Mouse (Mus musculus): ENCODE measurements at regions not wholly inside any gene's neighbourhood (a gene's known extent, or its start where the extent isn't known, plus 50 kb on each side); places are given as distances from the start of the nearest gene placed in this dataset.

DNA sequence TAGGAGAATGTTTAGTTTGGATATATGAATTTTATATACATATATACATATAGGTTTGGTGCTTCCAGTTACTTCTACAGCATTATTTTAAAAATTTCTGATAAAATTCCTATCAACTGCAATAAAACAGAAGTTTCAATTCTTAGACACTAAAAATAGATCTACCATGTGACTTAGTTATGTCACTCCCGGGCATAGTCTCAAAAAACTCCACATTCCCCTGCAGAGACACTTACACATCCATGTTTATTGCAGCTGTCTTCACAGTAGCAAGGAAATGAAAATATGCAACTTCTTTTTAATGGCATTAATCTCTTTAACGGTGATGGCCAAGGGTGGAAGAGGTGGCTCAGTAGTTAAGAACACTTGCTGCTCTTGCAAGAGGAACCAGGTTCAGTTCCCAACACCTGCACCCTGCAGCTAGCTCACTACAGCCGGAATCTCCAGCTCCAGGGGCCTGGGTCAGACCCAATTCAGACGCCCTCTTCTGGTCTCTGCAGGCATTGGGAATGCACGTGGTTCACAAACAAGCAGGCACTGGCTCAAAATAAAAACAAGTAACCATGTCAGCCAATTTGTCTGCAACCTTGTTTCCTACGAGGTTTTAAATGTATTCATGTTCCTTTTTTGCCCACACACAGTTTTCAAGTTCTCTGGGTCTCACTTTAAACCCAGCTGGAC, 204.4 kb downstream of the Adra2a start:
- H3K4me2 ChIP-seq = no peak overlapping the region
- H3K27ac ChIP-seq = no peak overlapping the region
- no peaks in the 10 kb centered on the region for H3K9me3 ChIP-seq
- H3K4me3 ChIP-seq = no peak overlapping the region
- no peaks in the 10 kb centered on the region for H3K4me1 ChIP-seq
- 26% methylated on average over 6 of the region's 6 CpGs for WGBS
- no peaks in the 10 kb centered on the region; the same call in 1 of the 2 replicates for H3K27me3 ChIP-seq
- H3K9ac ChIP-seq = no peak overlapping the region
- ATAC-seq (ENCODE audit: insufficient number of reproducible peaks, insufficient read depth, low FRiP score, low TSS enrichment, low read depth) = no peak
- no peaks in the 10 kb centered on the region for H3K36me3 ChIP-seq

DNA sequence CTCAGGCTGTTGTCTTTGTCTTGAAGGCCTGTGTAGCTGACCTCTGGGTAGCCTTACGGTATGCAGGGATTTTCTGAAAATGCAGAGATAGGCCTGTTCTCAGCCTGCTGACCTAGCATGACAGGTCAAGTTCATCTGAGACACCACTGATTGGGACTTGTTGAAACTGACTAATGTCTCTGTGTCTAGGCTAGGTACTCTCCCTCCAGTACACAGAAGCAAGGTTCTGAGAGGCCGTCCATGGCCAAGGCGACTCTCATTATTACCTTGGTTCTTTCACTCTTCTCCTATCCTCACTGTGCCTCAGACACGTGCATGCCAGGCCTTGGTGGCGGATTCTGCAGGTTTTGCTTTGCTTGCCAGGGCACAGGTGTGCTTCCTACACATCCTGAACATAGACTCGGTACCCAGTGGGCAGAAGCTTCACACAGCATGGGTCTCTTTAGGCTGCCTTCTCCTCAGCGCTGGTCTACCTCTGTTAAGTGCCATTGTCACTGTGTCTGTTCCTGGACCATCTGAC, 208.3 kb downstream of the Adra2a start:
- no peak overlapping the region for H3K27ac ChIP-seq
- H3K4me1 ChIP-seq = no peaks in the 10 kb centered on the region
- H3K4me3 ChIP-seq = no peak overlapping the region
- no peaks in the 10 kb centered on the region for H3K9me3 ChIP-seq
- WGBS = 83% methylated on average over 7 of the region's 7 CpGs
- H3K9ac ChIP-seq = no peak overlapping the region
- H3K36me3 ChIP-seq = no peaks in the 10 kb centered on the region
- no peaks in the 10 kb centered on the region for H3K27me3 ChIP-seq
- H3K4me2 ChIP-seq = no peak overlapping the region
- no peak for ATAC-seq (ENCODE audit: insufficient number of reproducible peaks, insufficient read depth, low FRiP score, low TSS enrichment, low read depth)

GRCm38 (mm10) chr19:54257889-54258288, 213.9 kb downstream of the Adra2a start:
- Histone ChIP-seq H3K4me1 (no peaks in the 10 kb centered on the region), H3K36me3 (no peaks in the 10 kb centered on the region), H3K9ac (no peak overlapping the region), H3K4me2 (no peak overlapping the region), H3K27ac (no peak overlapping the region), H3K9me3 (no peaks in the 10 kb centered on the region), H3K4me3 (no peak overlapping the region), H3K27me3 (peaks cover 3% of the 10 kb centered on the region; the same call in 1 of the 2 replicates)
- ATAC-seq (ENCODE audit: insufficient number of reproducible peaks, insufficient read depth, low FRiP score, low TSS enrichment, low read depth) = no peak
- WGBS = 87% methylated on average over 3 of the region's 3 CpGs

GRCm38 (mm10) chr19:54259175-54259574, 215.2 kb downstream of the Adra2a start:
- H3K27ac ChIP-seq = no peak overlapping the region
- H3K27me3 ChIP-seq = peaks cover 3% of the 10 kb centered on the region; the same call in 1 of the 2 replicates
- no peak overlapping the region for H3K9ac ChIP-seq
- no peak for ATAC-seq (ENCODE audit: insufficient number of reproducible peaks, insufficient read depth, low FRiP score, low TSS enrichment, low read depth)
- H3K4me1 ChIP-seq = no peaks in the 10 kb centered on the region
- no peak overlapping the region for H3K4me3 ChIP-seq
- 20% methylated on average over 7 of the region's 7 CpGs for WGBS
- no peaks in the 10 kb centered on the region for H3K36me3 ChIP-seq
- H3K9me3 ChIP-seq = no peaks in the 10 kb centered on the region
- no peak overlapping the region for H3K4me2 ChIP-seq

- no peak overlapping the region for H3K27ac ChIP-seq
- no peak for ATAC-seq (ENCODE audit: insufficient number of reproducible peaks, insufficient read depth, low FRiP score, low TSS enrichment, low read depth)
- H3K9ac ChIP-seq = no peak overlapping the region
- no peaks in the 10 kb centered on the region for H3K4me1 ChIP-seq
- H3K36me3 ChIP-seq = no peaks in the 10 kb centered on the region
- no peak overlapping the region for H3K4me2 ChIP-seq
- WGBS = 89% methylated on average over 10 of the region's 10 CpGs
- H3K27me3 ChIP-seq = no peaks in the 10 kb centered on the region
- no peaks in the 10 kb centered on the region for H3K9me3 ChIP-seq
- no peak overlapping the region for H3K4me3 ChIP-seq
These were observed 233.4 kb downstream of the Adra2a start for GRCm38 (mm10) chr19:54277368-54277767.

DNA sequence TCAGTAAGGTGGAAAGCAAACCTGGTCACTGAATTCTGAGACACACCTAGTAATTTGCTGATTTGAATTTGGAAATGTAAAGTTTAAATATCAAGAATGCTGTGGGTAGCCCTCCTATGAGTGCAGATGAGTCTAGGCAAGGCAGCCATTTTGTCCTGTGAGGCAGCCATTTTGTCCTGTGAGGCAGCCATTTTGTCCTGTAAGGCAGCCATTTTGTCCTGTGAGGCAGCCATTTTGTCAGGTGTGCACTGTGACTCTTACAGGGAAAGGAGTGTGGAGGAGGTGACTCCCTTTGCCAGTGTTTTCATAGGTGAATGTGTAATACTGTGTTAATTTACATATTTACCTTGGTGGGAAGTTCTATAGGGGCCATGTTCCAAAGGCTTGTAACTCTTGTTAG, 241.5 kb downstream of the Adra2a start:
- Histone ChIP-seq H3K4me3 (no peak overlapping the region), H3K4me1 (no peaks in the 10 kb centered on the region), H3K4me2 (no peak overlapping the region), H3K27ac (no peak overlapping the region), H3K9me3 (0 out of 2 replicates have a peak, but pooled peaks cover 3% of the 10 kb centered on the region), H3K9ac (no peak overlapping the region), H3K27me3 (no peaks in the 10 kb centered on the region), H3K36me3 (no peaks in the 10 kb centered on the region)
- ATAC-seq (ENCODE audit: insufficient number of reproducible peaks, insufficient read depth, low FRiP score, low TSS enrichment, low read depth) = no peak

DNA sequence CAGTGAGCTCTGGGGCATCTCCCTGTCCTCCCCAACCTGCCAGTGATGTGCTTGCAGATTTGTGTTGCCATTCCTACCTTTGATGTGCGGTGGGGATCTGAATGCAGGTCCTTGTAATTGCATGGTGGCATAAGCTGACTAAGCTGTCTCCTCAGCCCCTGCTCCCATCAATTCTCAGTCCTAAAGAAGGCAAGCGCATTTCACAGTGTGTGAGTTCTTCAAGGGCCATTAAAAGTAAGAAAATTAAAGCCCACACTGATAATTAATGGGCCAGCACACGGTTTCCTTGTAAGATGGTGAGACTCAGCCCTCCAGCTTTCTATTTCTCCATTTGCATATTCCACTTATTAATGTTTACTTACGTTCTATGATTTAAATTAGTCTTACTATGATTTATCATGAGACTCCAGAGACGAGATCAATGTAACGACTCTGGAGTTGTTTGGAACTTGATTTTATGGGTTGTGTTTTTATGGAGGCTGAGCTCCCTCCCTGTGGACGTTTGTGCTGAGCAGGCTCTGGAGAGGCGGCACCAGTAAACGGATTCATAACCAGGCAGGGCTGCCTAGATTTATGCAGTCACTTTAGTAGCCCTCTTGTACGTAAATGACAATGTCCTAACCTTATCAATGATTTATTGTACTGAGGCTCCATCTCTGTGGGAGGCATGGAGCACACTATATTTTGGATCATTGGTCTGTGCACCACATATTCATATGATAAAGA, 253.9 kb downstream of the Adra2a start:
- no peaks in the 10 kb centered on the region for H3K36me3 ChIP-seq
- 85% methylated on average over 10 of the region's 10 CpGs for WGBS
- no peak overlapping the region for H3K9ac ChIP-seq
- no peaks in the 10 kb centered on the region for H3K9me3 ChIP-seq
- no peak for ATAC-seq (ENCODE audit: insufficient number of reproducible peaks, insufficient read depth, low FRiP score, low TSS enrichment, low read depth)
- H3K4me2 ChIP-seq = no peak overlapping the region
- H3K4me3 ChIP-seq = no peak overlapping the region
- H3K27ac ChIP-seq = no peak overlapping the region
- H3K4me1 ChIP-seq = no peaks in the 10 kb centered on the region
- H3K27me3 ChIP-seq = no peaks in the 10 kb centered on the region

DNA sequence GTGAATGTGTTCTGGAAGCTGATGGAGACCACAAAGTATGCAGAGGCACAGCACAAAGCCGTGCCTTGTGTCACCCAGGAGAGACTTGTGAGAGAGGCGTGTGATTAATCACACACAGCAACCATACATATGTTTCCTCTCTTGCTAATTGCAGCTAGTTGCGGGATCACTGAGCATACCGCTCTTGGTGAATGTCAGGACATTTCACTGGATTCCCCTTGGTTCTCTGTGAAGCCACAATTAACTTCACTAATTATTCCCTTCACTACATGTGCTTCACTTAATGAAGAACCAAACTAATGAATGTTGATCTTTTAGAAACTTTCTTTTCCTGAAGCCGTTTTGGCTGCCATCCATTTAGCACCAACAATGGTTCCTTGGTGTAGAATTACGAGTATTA, 267.3 kb downstream of the Adra2a start:
- no peak for ATAC-seq (ENCODE audit: insufficient number of reproducible peaks, insufficient read depth, low FRiP score, low TSS enrichment, low read depth)
- H3K4me3 ChIP-seq = no peak overlapping the region
- no peaks in the 10 kb centered on the region for H3K36me3 ChIP-seq
- H3K27ac ChIP-seq = no peak overlapping the region
- peaks cover 4% of the 10 kb centered on the region; the same call in 1 of the 2 replicates for H3K9me3 ChIP-seq
- no peak overlapping the region for H3K9ac ChIP-seq
- H3K27me3 ChIP-seq = no peaks in the 10 kb centered on the region
- H3K4me2 ChIP-seq = no peak overlapping the region
- 45% methylated on average over 6 of the region's 6 CpGs for WGBS
- peaks cover 3% of the 10 kb centered on the region; the same call in 1 of the 2 replicates for H3K4me1 ChIP-seq

GRCm38 (mm10) chr19:54311723-54312122, 267.8 kb downstream of the Adra2a start:
- Histone ChIP-seq H3K4me3 (no peak overlapping the region), H3K4me1 (peaks cover 3% of the 10 kb centered on the region; the same call in 1 of the 2 replicates), H3K27ac (no peak overlapping the region), H3K36me3 (no peaks in the 10 kb centered on the region), H3K4me2 (no peak overlapping the region), H3K9ac (no peak overlapping the region), H3K27me3 (no peaks in the 10 kb centered on the region), H3K9me3 (peaks cover 4% of the 10 kb centered on the region; the same call in 1 of the 2 replicates)
- ATAC-seq (ENCODE audit: insufficient number of reproducible peaks, insufficient read depth, low FRiP score, low TSS enrichment, low read depth) = no peak
- 52% methylated on average over 1 of the region's 1 CpGs for WGBS

GRCm38 (mm10) chr19:54323276-54323675, 279.3 kb downstream of the Adra2a start:
- WGBS = 54% methylated on average over 5 of the region's 5 CpGs
- Histone ChIP-seq H3K27me3 (no peaks in the 10 kb centered on the region), H3K27ac (no peak overlapping the region)

DNA sequence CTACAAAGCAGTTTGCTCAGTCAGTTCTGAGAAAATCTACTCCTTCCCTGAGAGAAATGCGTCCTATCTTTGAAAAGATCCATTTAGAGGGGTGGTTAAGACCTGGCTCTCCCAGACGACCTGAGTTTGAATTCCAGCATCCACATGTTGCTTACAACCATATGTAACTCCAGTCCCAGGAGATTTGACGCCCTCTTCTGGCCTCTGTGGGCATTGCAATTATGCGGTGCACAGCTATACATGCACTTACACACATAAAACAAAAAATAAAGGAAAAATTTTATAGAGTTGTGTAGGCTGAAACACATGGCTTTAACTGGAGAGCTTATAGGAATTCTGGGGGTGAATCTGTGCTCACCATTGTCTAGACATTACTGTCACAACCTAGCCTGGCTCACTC, 281.0 kb downstream of the Adra2a start:
- no peaks in the 10 kb centered on the region for H3K9me3 ChIP-seq
- no peaks in the 10 kb centered on the region for H3K27me3 ChIP-seq
- H3K4me3 ChIP-seq = no peak overlapping the region
- H3K4me1 ChIP-seq = no peaks in the 10 kb centered on the region
- H3K27ac ChIP-seq = no peak overlapping the region
- no peaks in the 10 kb centered on the region for H3K36me3 ChIP-seq
- ATAC-seq (ENCODE audit: insufficient number of reproducible peaks, insufficient read depth, low FRiP score, low TSS enrichment, low read depth) = no peak
- no peak overlapping the region for H3K9ac ChIP-seq
- H3K4me2 ChIP-seq = no peak overlapping the region
- WGBS = 59% methylated on average over 4 of the region's 4 CpGs

More at GRCm38 (mm10) chr19:54323276-54323675, 279.3 kb downstream of the Adra2a start:
- H3K36me3 ChIP-seq = no peaks in the 10 kb centered on the region
- no peak overlapping the region for H3K4me3 ChIP-seq
- no peaks in the 10 kb centered on the region for H3K9me3 ChIP-seq
- no peaks in the 10 kb centered on the region for H3K4me1 ChIP-seq
- H3K4me2 ChIP-seq = no peak overlapping the region
- ATAC-seq (ENCODE audit: insufficient number of reproducible peaks, insufficient read depth, low FRiP score, low TSS enrichment, low read depth) = no peak
- no peak overlapping the region for H3K9ac ChIP-seq

DNA sequence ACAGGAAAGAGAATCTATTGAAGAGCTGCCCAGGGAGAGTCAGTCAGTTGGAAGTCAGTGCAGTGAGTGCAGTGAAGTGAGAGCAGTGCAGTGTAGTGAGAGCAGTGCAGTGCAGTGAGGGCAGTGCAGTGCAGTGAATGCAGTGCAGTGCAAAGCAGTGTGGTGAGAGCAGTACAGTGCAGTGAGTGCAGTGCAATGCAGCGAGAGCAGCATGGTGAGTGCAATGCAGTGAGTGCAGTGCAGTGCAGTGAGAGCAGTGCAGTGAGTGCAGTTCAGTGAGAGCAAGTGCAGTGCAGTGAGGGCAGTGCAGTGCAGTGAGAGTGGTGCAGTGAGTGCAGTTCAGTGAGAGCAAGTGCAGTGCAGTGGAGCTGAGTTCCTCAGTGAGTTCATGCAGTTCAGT, 288.2 kb downstream of the Adra2a start:
- Histone ChIP-seq H3K4me1 (no peaks in the 10 kb centered on the region), H3K9ac (no peak overlapping the region), H3K9me3 (peaks cover 4% of the 10 kb centered on the region; the same call in 1 of the 2 replicates), H3K27me3 (no peaks in the 10 kb centered on the region), H3K4me3 (no peak overlapping the region), H3K27ac (no peak overlapping the region), H3K36me3 (no peaks in the 10 kb centered on the region), H3K4me2 (no peak overlapping the region)
- no peak for ATAC-seq (ENCODE audit: insufficient number of reproducible peaks, insufficient read depth, low FRiP score, low TSS enrichment, low read depth)
- 86% methylated on average over 1 of the region's 1 CpGs for WGBS
